Mouse (Mus musculus) neural tube, embryonic 14.5 days (tissue): ENCODE results near the gene Gsdma3. TPM values are rescaled to one million over a fixed set of nuclear protein-coding genes. Genes with fewer than 3 reads are reported as not detected.
A peak's percentile ranks its signal among the peaks of the same experiment; 100 is the strongest.
"Not testable (repeated sequence)": the region's sequence is repeated elsewhere in the genome, so short reads cannot be mapped to it uniquely, and the experiment has no call there.

Source experiments
- ATAC-seq: fragments of 200-750 bp; cut with Nextera tagmentation; 2 replicates; pipeline ENCODE4 v1.8.0; 2017; ENCODE audit warnings: low read depth, mild to moderate bottlenecking, moderate TSS enrichment, moderate library complexity
- H3K27ac ChIP-seq: fragments of 300-500 bp; sonication (generic); 2 replicates; pipeline ENCODE4 v1.5.1; 2014; ENCODE audit warnings: low read depth, mild to moderate bottlenecking, control low read depth, low read length, moderate library complexity, mixed read lengths
- H3K27me3 ChIP-seq: fragments of 300-500 bp; sonication (generic); 2 replicates; pipeline ENCODE4 v1.6.1; 2014; ENCODE audit warnings: low read length; ENCODE audit not compliant: control insufficient read depth, insufficient read depth
- H3K36me3 ChIP-seq: fragments of 300-500 bp; sonication (generic); 2 replicates; pipeline ENCODE4 v1.6.1; 2014; ENCODE audit warnings: low read length, mixed read lengths; ENCODE audit not compliant: control insufficient read depth, insufficient read depth
- H3K4me1 ChIP-seq: fragments of 300-500 bp; sonication (generic); 2 replicates; pipeline ENCODE4 v1.6.1; 2014; ENCODE audit warnings: low read length; ENCODE audit not compliant: control insufficient read depth, insufficient read depth
- H3K4me2 ChIP-seq: fragments of 300-500 bp; sonication (generic); 2 replicates; pipeline ENCODE4 v1.6.1; 2014; ENCODE audit warnings: mild to moderate bottlenecking, low read depth, low read length, control low read depth
- H3K4me3 ChIP-seq: fragments of 300-500 bp; sonication (generic); 2 replicates; pipeline ENCODE4 v1.5.1; 2014; ENCODE audit warnings: low read depth, low read length, control low read depth, mixed read lengths
- H3K9ac ChIP-seq: fragments of 300-500 bp; sonication (generic); replicated peaks from 2 replicates; pipeline ENCODE4 v1.6.1; 2014; ENCODE audit warnings: low read depth, mild to moderate bottlenecking, control low read depth, low read length, mixed read lengths
- H3K9me3 ChIP-seq: fragments of 300-500 bp; sonication (generic); 2 replicates; pipeline ENCODE4 v1.6.1; 2016; ENCODE audit warnings: low read length; ENCODE audit not compliant: control insufficient read depth
- WGBS: fragments of 180-500 bp; shearing (Covaris S2); extraction: QIAGEN DNeasy Blood & Tissue Kit; methylation state at CpG from one replicate; pipeline ENCODE4 v1.1.7; 2014; 5-methylcytosine and 5-hydroxymethylcytosine counted together
- polyA plus RNA-seq: library from polyadenylated mRNA; unstranded; fragments of >200 nt; fragmentation: Nextera tagmentation; extraction: Ambion mirVana; gene quantifications from 2 replicates; pipeline ENCODE4 v1.2.1, GENCODE M21; 2014

The Gsdma3 gene
- polyA plus RNA-seq, 1 experiment from 2014 or later, result not detected

DNA sequence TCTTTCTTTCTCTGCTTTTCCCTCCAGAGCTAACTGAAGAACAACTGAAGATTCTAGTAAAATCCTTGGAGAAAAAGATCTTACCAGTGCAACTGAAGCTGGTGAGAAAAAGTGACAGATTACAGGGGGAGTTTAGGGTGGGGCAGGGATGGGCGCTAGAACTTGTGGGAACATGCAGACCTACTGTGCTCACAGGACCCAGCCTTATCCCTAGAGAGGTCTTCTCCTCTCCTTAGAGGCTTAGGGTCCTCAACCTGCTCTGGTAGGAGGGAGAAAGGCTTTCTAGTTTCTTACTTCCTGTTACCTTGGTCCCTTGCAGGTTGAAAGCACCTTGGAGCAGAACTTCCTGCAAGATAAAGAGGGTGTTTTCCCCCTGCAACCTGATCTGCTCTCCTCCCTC, 11.3 kb downstream of the Gsdma3 start:
- Histone ChIP-seq H3K4me2 (no peak overlapping the region), H3K9ac (no peak overlapping the region), H3K9me3 (no peaks in the 10 kb centered on the region), H3K4me1 (no peaks in the 10 kb centered on the region), H3K4me3 (no peak overlapping the region), H3K27ac (no peak overlapping the region), H3K36me3 (no peaks in the 10 kb centered on the region), H3K27me3 (no peaks in the 10 kb centered on the region)
- no peak for ATAC-seq
- WGBS, result 79% methylated on average over 1 of the region's 1 CpGs

DNA sequence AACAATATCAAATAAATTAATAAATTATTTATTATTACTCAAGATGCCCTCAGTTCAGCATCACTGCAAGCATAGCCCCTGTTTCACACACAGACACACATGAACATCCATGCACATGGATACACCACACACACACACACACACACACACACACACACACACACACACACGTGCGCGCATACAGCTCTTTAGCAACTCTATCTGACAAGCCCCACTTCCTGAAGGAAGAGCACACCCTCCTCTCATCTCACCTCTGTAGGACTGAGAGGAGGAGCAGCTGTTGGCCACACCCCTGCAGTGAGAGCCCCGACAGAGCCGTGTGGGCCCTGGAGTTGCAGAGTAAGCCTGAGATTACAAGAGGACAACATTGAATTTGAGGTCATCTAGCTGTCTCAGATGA, 13.9 kb downstream of the Gsdma3 start:
- Histone ChIP-seq H3K4me1 (no peaks in the 10 kb centered on the region), H3K9me3 (no peaks in the 10 kb centered on the region), H3K36me3 (no peaks in the 10 kb centered on the region), H3K27ac (no peak overlapping the region), H3K9ac (no peak overlapping the region), H3K4me2 (no peak overlapping the region), H3K4me3 (no peak overlapping the region), H3K27me3 (no peaks in the 10 kb centered on the region)
- WGBS, result 75% methylated on average over 5 of the region's 5 CpGs
- no peak for ATAC-seq

DNA sequence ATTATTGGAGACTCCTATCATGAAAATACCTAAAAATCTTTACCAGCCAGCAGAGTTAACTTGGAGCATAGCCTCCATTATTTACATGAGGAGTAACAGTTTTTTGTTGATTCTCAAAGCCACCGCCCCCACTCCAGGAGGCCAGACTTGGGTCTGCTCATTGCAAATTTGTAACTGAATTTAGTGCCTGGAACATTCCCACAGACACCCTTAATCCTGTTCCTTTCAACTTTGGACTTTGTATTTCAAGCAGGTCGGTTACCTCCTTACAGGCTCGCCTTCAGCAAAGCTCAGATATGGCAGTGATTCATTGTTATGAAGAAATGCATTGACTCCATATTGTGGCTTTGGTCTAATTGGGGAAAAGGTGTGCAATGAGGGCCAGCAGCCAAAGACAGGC, 18.6 kb downstream of the Gsdma3 start:
- Histone ChIP-seq H3K4me2 (no peak overlapping the region), H3K27ac (no peak overlapping the region), H3K9me3 (no peaks in the 10 kb centered on the region), H3K4me1 (no peaks in the 10 kb centered on the region), H3K9ac (no peak overlapping the region), H3K4me3 (no peak overlapping the region), H3K36me3 (no peaks in the 10 kb centered on the region), H3K27me3 (no peaks in the 10 kb centered on the region)
- no peak for ATAC-seq
- WGBS, result 86% methylated on average over 3 of the region's 3 CpGs

DNA sequence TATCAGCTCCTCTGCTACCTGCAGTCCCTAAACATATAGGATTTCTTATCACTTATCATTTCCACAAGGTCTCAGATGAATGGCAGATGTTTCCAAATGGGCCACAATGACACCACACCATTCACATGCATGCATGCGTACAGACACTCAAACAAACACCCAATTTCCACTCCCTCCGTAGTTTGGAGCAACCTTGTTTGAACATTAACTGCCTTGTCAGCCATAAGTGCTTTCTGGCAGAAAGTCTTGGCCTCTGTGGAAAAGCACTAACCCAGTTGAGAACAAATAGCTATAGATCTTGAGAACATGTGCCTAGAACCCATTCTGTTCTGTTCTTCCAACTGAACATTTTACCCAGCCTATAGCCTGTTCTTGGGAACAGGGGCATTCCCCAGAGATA, 19.8 kb downstream of the Gsdma3 start:
- H3K9me3 ChIP-seq, result no peaks in the 10 kb centered on the region
- no peak overlapping the region for H3K4me3 ChIP-seq
- no peak for ATAC-seq
- no peak overlapping the region for H3K27ac ChIP-seq
- H3K36me3 ChIP-seq, result no peaks in the 10 kb centered on the region
- H3K9ac ChIP-seq, result no peak overlapping the region
- H3K4me1 ChIP-seq, result no peaks in the 10 kb centered on the region
- whole genome bisulfite sequencing, result 90% methylated on average over 2 of the region's 2 CpGs
- H3K4me2 ChIP-seq, result no peak overlapping the region
- no peaks in the 10 kb centered on the region for H3K27me3 ChIP-seq

DNA sequence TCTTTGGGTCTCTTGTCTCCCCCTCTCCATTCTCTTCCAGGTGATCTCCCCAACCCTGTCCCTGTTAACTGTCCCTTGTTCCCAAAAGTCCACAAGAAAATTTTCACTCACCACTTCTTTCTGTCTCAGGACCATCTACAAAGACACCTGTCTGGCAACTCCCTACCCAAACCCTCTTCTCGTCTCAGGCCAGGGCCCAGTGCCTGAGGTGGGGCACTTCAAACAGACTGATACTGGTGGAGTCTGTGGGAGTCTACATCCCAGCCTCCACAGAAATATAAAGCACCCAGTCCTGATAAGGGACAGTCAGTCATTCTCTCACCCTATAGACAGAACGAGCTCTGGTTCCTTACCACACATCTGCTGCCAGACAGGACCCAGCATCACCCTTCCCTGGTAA, 20.3 kb downstream of the Gsdma3 start, which contains the start of gene Gsdma2:
Gene Gsdma2 (plus strand): TSS at position 301 of the 400 bp plus-strand sequence.
- H3K4me1 ChIP-seq, result no peaks in the 10 kb centered on the region
- no peaks in the 10 kb centered on the region for H3K9me3 ChIP-seq
- no peak within 1 kb of the TSS for H3K4me2 ChIP-seq
- no peak within 1 kb of the TSS for H3K9ac ChIP-seq
- H3K36me3 ChIP-seq, result no peaks in the 10 kb centered on the region
- WGBS, result 55% methylated on average over 2 of the region's 2 CpGs
- no peak for ATAC-seq
- no peaks in the 10 kb centered on the region for H3K27me3 ChIP-seq
- no peak within 1 kb of the TSS for H3K27ac ChIP-seq
- H3K4me3 ChIP-seq, result no peak within 1 kb of the TSS

DNA sequence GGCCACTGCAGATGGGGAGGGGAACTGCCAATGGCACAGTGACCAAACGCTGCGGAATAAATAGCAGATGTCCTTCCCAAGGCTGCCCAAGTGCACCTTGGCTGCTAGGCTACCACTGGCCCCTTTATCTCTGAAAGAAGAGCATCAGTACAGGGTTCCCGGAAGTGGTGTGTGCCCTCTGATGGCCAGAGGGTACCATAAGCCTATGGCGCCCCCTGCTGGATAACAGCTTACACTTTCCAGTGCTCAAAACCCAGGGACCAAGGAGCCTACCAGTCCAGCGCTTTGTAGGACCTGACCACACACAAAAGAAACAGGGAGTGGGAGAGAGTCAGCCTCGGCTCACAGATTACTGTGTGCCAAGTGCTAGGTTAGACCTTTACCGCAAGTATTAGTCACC, 28.9 kb downstream of the Gsdma3 start:
- not testable (repeated sequence) for H3K36me3 ChIP-seq, H3K9me3 ChIP-seq
- 14% methylated on average over 7 of the region's 7 CpGs for WGBS

DNA sequence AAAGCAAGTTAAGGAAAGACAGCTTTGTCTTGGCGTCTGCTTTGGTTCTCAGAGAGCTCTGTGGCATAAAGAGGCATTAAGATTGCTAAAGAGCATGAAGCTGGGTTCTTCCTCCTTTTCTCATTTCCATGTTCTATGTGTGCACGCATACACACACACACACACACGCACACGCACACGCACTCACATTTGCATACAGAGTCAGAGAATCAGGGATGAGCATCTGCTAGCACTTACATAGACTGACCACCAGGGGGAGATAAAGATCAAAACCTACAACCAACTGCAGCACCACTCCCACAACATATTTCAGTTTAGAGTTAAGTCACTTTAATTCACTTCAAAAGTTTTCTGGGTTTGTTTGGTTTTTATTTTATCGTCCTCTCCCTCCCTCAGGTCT, 34.4 kb downstream of the Gsdma3 start:
- 0 out of 2 replicates have a peak, but pooled peaks have one; percentile 46 for ATAC-seq
- Histone ChIP-seq H3K36me3 (no peaks in the 10 kb centered on the region), H3K4me1 (no peaks in the 10 kb centered on the region), H3K4me3 (no peak overlapping the region), H3K9me3 (no peaks in the 10 kb centered on the region), H3K4me2 (no peak overlapping the region), H3K9ac (no peak overlapping the region), H3K27me3 (no peaks in the 10 kb centered on the region), H3K27ac (no peak overlapping the region)
- 5% methylated on average over 6 of the region's 6 CpGs for WGBS

More for the DNA sequence above, 28.9 kb downstream of the Gsdma3 start:
- not testable (repeated sequence) for H3K9ac ChIP-seq, H3K4me2 ChIP-seq, ATAC-seq, H3K4me1 ChIP-seq, H3K27me3 ChIP-seq, H3K4me3 ChIP-seq, H3K27ac ChIP-seq

DNA sequence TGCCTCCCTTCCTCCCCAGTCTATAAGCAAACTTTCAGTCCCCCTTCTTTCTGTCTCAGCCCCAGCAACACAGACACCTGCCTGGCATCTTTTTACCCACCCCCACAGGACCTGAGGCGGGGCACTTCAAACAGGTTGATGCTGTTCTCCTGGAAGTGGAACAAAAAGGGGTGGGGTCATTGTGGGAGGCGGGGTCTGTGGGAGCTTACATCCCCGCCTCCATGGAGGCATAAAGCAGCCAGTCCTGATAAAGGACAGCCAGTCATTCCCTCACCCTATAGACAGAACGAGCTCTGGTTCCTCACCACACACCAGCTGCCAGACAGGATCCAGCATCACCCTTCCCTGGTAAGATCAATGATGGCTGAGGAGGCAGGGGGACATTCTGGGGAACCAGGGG, 37.9 kb downstream of the Gsdma3 start, which contains the start of gene Gsdma:
Gene Gsdma (plus strand): TSS at position 261 of the 400 bp plus-strand sequence.
- Histone ChIP-seq H3K4me1 (no peaks in the 10 kb centered on the region), H3K4me2 (no peak within 1 kb of the TSS), H3K36me3 (no peaks in the 10 kb centered on the region), H3K9me3 (no peaks in the 10 kb centered on the region), H3K4me3 (no peak within 1 kb of the TSS), H3K27me3 (no peaks in the 10 kb centered on the region), H3K9ac (no peak within 1 kb of the TSS), H3K27ac (no peak within 1 kb of the TSS)
- WGBS, result 27% methylated on average over 4 of the region's 4 CpGs
- no peak for ATAC-seq

DNA sequence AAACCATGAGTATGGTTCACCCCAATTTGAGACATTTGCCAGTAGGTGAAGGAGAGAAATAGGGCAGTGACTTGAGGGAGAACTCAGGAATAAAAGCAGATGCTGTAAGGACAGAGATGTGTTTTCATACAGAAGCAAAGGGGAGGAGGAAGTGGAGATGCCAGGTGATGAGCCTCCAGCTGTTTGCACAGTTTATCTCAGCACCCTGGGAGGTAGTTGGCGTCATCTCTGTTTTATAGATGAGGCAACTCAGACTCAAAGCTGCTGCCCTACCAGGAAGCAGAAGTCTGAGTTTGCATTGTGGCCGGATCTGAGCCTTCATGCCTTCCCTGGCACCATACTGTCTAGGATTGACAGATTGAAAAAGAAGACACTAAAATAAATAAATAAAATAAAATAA, 42.8 kb downstream of the Gsdma3 start:
- no peaks in the 10 kb centered on the region for H3K9me3 ChIP-seq
- H3K4me2 ChIP-seq, result no peak overlapping the region
- no peak for ATAC-seq
- no peak overlapping the region for H3K27ac ChIP-seq
- H3K9ac ChIP-seq, result no peak overlapping the region
- H3K27me3 ChIP-seq, result no peaks in the 10 kb centered on the region
- no peaks in the 10 kb centered on the region for H3K36me3 ChIP-seq
- H3K4me3 ChIP-seq, result no peak overlapping the region
- no peaks in the 10 kb centered on the region for H3K4me1 ChIP-seq
- 70% methylated on average over 2 of the region's 2 CpGs for WGBS
